Mouse (Mus musculus) right cerebral cortex, adult 18-20 months (tissue): Measurements from ENCODE around the gene Hdac1.
"Not testable (repeated sequence)": the region's sequence is repeated elsewhere in the genome, so short reads cannot be mapped to it uniquely, and the experiment has no call there.

Experiments used
- DNase-seq: peaks from one replicate; pipeline ENCODE4 v3.0.0; 2022; ENCODE audit warnings: mixed read lengths

Gene Hdac1

DNA sequence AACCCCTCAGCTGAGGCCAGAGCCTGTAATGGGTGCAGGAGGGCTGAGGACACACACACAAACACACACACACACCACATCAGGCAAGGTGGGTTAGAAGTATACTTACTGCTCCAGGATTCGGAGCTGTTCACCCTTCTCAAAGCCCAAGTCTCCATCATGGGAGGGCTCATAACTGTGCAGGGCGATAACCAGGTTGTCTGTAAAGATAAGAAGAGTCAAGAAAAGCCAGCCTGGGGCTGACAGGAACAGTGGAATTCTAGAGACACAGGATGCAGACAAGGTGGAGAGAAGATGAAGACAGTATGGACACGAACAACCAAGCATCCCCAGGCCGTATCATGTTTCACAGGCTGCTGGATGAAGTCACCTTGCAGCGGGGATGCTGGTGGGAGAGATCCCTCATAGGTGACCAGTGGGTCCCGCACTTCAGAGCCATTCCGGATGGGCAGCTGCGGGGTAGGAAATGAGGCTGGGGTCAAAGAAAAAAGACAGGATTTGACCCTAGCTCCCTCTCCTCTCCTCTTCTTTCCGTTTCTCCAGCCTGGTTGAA is 14.8 kb upstream of the Hdac1 start:
- DNase-seq, result no peak

DNA sequence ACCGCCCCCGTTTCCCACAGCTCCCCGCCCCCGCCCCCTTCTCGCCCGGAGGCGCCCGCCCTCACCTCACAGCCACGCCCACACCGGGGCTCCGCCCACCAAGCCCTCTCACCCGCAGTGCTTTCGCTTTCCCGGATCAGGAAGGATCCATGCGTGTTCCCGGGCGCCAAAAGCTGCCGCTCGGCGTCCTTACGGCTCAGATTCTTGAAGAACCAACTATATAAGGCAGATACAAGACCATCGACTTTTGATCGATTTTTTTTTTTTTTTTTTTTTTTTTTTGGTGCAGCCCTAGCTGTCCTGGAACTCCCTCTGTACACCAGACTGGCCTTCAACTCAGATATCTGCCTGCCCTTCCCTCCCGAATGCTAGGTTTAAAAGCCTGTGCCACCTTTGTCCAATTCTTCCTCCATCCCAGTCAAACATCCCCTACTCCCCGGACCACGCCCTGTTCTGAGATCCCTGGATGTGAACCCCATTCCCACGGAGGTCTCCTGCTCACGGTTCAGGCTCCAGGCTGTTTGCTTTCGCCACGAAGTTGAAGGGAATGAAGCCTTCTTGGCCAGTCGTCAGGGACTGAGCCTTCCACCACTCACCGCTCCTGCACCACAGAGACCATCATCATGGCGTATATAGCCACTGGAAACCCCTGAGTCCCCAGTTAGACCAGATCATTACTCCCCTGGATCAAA is 14.2 kb upstream of the Hdac1 start:
- peak; percentile 73 for DNase-seq

DNA sequence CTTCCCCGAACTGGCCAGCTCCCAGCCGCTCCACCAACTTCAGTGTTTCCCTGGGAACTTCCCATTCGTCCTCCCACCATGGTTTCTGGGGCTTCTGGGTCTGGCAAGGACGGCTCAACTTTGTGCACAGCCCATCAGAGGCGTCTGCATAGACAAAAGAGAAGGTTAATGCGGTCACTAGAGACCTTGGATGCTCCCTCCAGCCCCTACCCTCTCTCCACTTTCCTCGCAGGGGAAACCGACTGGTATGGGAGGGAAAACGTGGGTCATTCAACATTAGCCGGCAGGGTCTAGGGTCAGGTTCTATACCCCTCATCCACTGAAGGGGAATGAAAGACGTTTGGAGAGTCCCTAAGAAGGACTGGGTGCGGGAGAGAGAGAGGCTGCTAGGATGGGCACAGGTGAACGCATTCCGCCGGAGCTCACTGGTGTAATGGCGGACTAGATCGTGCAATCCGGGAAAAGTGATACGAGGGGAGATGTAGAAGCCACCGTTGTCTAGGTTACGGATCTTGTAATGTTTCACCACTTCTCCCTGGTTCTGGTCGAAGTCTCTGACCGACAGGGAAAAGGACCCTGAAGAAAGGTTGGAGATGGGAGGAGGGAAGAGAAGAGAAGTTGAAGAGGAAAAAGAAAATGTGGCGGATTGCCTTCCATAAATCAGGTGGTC is 13.5 kb upstream of the Hdac1 start:
- DNase-seq, result no peak

DNA sequence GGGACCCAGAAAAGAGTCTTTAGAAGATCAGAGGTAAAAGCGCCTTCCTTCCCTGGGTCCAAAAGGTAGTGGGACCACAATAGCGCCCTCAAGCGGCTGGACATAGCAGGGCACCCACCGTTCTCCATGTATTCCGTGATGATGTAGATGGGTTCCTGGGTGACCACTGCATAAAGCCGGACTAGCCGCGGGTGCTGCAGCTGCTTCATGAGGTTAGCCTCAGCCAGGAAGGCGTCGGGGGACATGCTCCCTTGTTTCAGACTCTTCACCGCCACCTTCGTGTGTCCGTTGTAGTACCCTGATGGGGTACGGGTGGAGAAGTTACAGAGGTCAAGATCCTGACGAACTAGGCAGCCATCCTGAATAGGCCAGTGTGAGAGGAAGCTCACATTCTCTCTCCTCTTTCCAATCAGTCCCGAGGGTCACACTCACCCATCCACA is 12.9 kb upstream of the Hdac1 start:
- peak; percentile 21 for DNase-seq

DNA sequence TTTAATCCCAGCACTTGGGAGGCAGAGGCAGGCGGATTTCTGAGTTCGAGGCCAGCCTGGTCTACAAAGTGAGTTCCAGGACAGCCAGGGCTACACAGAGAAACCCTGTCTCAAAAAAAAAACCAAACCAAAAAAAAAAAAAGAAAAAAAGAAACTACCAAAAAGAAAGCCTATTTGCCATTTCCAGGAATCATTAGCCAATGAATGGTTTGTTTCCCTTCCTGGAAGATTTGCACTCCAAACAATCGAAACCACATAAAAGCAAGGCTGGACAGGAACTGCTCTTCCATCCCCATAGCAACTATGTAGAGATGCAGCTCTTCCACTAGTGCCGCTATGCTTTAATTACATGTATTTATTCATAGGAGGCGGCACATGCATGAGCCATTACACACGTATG is 12.0 kb upstream of the Hdac1 start:
- DNase-seq, result not testable (repeated sequence)

DNA sequence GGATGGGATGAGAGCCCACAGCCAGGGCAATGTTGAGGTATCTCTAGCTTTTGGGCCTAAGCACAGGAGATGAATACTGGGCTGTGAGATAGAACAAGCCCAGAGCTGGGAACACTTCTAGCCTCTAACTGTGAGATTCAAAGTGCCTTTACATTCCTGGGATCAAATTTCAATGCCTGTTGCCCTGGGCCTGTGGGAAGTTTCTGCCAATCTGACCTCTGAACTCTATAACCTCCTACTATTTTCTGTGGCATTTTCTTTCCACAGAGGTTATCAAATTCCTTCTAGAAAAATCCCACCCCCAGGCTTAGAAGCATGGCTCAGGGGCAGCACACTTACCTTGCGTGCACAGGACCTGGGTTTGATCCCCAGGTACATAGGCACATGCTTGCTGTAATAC is 7.8 kb upstream of the Hdac1 start:
- no peak for DNase-seq

DNA sequence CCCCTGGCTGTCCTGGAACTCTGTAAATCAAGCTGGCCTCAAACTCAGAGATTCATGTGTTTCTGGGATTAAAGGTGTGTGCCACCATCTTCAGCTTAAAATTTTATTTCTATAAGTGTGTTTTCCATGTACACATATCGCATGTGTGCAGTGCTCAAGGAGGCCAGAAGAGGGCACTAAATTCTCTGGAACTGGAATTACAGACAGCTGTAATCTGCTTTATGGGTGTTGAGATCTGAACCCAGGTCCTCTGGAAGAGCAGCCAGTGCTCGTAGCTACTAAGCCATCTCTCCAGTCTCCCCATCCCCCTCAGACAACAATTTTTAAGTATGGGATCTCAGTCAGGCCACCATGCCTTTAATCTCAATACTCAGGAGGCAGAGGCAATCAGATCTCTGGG is 6.8 kb upstream of the Hdac1 start:
- no peak for DNase-seq

DNA sequence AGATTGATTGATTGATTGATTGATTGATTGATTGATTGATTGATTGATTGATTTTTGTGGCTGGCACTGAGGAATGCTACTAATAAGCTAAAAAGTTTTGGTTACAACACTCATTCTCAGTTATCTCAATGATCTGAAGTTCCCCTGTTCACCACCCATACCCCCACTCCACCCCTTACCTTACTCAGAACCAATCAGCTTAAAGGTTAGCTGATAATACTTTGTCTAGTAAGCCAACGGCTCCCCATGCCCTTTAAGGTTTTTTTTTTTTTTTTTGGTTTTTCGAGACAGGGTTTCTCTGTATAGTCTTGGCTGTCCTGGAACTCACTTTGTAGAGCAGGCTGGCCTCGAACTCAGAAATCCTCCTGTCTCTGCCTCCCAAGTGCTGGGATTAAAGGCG is 5.1 kb upstream of the Hdac1 start:
- DNase-seq, result not testable (repeated sequence)

DNA sequence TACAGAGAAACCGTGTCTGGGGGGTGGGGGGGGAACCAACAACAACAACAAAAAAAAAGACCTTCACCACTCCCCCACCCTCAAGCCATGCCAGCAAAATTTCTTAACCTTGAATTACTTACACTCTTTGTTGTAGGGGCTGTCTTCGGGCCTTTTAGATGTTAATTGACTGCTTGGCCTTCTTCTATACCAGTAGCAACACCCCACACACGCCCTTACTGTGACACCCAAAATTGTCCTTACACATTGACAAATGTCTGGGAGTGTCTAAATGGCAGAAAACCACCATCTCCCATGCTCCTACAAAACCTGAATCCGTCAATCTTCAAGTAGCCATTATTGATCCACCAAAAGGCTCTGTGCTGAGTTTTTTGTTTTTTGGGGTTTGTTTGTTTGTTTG is 1.6 kb upstream of the Hdac1 start:
- no peak for DNase-seq

DNA sequence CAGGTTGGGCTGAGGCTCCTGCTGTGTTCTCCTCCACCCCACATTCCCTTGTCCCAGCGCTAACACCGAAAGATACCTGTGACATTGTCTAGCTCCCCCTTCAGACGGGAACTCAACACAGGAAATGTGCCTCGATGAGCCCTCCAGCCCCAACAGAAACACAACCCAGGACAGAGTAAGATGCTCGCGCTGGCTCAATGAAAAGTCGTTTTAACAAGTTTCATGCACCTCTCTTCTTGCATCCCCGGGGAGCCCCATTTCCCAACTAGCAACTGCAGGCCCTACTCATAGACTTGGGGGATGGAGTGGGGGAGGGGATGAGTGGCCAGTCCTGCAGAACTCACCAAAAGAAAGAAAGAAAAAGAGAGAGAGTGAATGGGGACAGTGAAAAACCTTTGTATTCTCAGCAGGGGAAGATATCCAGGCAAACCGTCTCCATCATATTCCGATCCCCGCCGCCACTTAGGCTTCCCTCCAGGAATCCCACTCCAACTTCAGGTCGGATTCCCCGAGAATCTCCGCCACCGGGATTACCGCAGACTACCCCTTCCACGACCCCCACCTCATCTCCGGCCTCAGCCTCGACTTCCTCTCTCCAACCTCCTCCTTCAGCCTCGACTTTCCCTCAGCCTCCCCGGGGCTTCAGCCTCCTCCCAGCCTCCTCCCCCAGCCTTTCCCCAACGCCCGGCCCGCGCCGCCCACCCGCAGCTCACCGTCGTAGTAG is 483 bp downstream of the Hdac1 start:
- peak; percentile 10 for DNase-seq

DNA sequence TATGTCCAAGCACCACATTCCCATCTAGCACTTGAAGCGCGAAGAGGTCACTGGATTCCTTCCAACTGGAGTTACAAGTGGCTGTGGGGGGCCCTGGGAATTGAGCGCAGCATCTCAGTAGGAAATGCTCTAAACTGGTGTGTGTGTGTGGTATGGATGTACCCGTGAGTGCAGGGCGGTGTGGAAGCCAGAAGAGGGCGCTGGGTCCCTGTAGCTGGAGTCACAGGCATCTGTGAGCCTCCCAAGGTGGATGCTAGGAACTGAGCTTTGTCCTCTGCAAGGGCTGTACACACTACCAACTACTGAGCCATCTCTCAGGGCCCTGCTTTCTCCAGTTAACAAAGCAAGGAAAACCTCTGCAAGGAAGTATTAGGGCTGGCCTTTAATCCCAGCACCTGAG is 2.5 kb downstream of the Hdac1 start:
- no peak for DNase-seq

DNA sequence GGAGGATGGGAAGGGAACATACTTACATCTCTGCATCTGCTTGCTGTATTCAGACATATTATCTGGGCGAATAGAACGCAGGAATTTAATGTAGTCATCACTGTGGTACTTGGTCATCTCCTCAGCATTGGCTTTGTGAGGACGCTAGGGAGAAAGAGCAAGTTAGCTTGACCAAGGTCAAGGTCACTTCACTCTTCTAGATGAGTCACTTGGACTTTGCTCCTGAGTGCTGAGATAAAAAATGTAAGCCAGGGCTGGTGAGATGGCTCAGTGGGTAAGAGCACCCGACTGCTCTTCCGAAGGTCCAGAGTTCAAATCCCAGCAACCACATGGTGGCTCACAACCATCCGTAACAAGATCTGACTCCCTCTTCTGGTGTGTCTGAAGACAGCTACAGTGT is 13.6 kb downstream of the Hdac1 start:
- DNase-seq, result not testable (repeated sequence)

DNA sequence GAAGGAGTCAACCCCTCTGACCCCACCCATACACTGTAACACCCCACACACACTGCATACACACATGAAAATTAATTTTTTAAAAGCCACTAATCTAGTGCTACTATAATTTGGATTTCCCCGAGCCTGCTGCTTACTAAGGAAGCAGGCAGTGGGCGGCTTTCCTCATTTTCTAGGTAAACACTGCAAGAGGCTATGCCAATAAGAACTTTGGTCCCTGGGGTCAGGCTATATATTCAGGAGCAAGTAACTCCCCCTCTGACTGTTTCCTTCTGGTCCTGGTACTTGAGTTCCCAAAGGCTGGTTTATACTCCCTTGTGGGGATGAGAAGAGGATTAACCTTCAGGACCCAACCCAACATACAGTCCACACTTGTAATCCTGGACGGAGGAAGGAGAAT is 16.6 kb downstream of the Hdac1 start:
- DNase-seq, result no peak

DNA sequence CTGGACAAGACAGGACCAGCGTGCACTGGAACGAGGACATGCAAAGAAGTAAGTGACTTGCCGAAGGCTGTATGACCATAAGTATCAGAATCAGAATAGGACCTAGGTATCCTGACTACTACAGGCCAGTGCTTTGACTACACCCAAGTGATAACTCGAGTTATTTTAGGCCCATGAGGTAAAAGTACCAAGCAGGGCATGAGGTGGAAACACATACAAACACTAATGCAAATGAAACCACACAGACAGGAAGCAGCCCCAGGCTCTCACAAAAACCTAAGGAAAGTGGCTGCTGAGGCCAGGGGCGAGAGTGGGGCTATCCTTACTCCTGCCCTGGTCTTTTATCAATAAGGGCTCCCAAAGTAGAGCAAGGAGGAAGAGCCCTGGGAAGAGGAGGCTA is 17.2 kb downstream of the Hdac1 start:
- DNase-seq, result no peak

DNA sequence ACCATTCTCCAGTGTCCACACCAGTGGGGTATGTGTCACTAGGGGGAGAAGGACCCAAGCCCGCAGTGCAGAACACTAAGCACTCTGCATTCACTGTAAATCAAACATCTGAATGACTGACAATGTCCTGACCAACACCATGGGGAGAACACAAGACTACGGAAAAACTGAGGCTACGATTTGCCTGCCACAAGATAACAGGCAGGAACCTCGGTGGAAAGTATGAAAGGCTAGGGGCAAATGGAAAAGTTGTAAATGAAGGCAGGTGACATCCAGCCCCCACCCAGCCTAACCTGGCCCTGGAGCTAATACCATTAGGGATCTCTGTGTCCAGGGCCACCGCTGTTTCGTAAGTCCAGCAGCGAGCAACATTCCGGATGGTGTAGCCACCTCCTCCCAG is 24.0 kb downstream of the Hdac1 start:
- no peak for DNase-seq

DNA sequence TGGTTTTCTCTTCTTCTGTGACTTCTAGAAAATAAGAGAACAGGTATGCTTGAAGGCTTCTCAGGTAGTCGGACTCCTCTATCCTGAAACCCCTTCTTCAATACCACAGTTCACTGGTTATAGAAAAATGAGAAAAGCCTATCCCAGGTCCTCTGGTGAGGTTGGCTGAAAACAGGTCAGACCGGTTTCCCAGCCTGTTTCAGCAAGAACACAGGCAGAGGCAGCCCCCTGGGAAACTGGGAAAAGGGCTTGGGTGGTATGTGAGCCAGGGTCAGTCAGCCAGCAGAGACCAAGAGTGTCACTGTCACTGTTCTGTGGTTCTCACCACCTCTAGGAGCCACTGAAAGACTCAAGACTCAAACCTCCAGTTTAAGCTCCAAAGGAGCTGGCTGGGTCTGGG is 25.6 kb downstream of the Hdac1 start:
- no peak for DNase-seq

DNA sequence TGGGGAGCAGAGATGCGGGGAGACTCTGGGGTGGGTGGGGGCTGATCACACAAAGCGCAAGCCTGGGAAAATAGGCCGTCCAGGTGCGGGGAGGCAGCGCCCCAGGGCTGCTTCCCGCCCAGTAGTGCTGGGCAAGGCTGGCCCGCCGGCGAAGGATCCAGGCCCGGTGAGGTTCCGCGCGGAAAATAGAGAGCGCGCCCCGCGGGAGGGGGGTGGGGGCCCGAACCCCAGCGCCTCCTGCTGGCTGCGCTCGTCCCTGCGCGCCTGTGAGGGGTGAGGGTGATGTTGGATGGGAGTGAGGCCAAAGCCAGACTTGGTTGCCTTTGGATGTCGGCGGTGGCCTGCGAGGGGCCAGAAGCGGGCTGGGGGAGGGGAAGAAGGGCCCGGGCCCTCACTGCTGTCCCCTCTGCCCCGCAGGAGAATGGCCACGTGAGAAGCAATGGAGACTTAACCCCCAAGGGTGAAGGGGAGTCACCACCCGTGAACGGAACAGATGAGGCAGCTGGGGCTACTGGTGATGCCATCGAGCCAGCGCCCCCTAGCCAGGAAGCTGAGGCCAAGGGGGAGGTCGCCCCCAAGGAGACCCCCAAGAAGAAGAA is 28.1 kb downstream of the Hdac1 start:
- no peak for DNase-seq

DNA sequence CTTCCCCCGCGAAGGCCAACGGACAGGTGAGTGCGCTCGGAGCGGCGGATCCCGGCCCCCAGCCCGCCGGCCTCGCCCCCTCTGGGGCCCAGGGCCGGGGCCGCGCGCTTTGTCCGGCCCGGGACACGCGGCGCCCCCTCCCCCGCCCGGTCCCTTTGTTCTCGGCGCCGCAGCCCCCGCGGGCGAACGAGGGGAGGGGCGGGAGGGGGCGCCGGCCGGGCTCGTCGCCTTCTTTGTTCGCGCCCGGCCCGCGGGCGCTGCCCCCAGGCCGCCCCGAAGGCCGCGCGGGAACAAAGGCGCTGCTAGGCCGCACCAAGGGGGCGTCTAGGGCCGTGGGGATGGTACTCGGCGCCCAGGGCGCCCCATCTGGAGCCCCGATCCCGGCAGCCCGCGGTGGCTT is 28.6 kb downstream of the Hdac1 start:
- DNase-seq, result no peak

DNA sequence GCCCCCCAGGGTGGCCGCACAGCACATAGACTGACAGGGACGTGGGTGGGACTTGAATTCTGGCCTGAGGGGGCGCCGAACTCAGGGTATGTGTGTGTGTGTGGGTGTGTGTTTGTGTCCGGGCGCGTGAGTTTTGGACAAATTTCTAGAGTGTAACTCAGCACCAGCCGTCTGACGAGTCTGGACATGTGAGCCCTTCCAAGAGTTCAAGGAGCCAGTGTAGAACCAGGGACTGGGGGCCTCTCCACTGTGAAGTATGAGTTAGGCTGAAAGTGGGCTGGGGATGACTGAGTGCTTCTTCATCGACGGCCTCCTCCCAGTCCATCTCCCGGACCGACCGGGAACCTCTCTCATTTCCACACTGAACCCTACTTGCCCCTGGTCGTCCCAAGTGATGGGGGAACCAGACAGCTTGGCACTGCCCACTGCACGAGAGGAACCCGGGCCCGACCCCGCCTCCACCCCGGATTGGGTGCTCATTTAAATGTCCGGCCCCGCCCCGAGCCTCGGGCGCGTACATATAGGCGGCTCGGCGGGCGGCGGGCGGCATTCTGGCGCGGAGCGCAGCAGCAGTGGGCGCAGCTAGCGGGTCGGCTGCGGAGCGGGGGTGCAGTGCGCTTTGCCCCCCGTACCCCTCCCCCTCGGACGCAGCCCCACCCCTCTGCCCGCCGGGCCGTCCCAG is 29.3 kb downstream of the Hdac1 start, which contains the start of gene Marcksl1:
Gene Marcksl1 (plus strand): TSS at position 496 of the 682 bp plus-strand sequence.
- DNase-seq, result peak; percentile 56

DNA sequence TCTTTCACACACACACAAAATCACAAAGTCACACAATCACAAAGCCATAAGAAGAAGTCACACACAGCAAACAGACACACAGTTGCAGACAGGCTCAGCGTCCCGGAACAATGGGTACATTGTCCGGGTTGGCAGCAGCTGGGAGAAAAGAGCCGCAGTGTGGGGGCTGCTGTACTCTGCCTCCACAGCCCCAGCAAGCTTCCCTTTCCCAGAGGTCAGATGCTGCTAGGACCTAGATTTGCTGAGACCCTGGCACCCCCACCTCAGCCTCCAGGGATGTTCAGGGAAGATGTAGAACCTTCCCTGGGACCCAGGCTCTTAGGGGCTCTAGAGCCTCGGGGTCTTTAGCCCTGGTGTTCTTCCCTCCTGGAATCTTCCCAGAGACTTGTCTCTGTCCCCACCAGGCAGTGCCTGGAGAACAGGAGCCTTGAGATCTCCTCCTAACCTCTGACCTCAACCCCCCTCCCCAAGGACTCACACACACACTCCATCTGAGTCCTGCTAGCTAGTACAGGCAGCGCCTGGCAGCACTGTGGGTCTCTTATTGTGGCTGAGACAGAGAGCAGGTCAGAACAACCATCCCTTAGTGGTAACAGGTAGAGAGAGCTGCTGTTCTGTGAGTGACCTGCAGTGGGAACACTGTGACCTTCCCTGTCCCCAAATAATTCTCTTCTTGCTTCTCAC is 31.0 kb downstream of the Hdac1 start:
- no peak for DNase-seq

DNA sequence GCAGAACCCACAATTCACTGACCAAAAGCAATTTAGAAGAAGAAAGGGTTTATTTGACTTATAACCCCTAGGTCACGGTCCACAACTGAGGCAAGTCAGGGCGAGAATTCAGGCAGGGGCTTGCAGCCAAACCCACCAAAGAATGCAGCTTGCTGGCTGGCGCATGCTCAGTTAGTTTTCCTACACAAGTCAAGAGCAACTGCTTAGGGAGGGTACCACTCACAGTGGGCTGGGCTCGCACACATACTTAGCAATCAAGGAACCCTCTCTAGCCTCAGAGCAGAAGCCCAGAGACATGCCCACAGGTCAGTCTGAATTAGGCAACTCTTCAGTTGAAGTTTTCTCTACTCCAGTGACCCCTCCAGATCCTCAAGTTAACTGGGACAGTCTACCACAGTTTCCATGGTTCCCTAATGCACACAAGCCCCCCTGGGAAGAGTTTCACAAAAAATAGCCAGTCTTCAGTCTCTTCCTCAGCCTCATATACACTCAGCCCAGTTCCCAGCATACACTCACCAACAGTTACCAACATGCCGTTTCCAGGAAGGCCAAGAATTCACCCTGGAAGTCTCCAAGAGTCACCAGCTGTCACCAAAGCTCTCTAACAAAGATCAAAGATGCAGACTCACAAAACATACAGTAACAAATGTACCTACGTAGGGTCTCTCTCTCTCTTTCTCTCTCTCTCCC is 31.6 kb downstream of the Hdac1 start:
- DNase-seq, result no peak
